Mouse (Mus musculus): Measurements from ENCODE around the gene Ptbp3. TPM values are rescaled to one million over a fixed set of nuclear protein-coding genes. Genes with fewer than 3 reads are reported as not detected.

Ptbp3 gene
- total and polyA plus RNA-seq, 3 experiments = 13.2 to 27.0 (median 25.0) TPM

DNA sequence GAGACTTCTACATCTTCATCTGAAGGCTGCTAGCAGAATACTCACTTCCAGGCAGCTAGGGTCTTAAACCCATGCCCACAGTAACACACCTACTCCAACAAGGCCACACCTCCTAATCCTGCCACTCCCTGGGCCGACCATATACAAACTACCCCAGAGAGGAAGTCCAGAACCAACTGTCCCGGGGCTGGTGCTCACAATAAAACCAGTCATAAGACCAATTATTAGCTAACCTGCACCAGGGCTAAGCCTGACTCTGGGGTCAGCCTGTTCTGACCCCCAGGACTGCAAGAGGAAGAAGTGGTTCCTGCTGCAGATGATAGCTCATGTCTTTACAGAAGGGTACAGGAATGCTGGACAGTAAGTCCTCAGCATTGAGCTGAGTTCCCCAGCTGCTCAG is 93.7 kb downstream of the Ptbp3 start:
- Histone ChIP-seq H3K27ac (no peak overlapping the region), H3K36me3 (ENCODE audit: control insufficient read depth, insufficient read depth, low read length) (no peaks in the 10 kb centered on the region), H3K27me3 (ENCODE audit: control insufficient read depth, insufficient read depth, low read length) (no peaks in the 10 kb centered on the region), H3K4me3 (no peak overlapping the region), H3K79me2 (replicated peaks; ENCODE audit: control insufficient read depth, insufficient read depth, low read length) (no peaks in the 10 kb centered on the region), H3K9ac (ENCODE audit: low read depth, low read length) (no peak overlapping the region), H3K4me1 (ENCODE audit: control insufficient read depth, insufficient read depth, low read length) (peaks cover 1% of the 10 kb centered on the region)
- DNase-seq = no peak
- intact Hi-C loops (cut with DNase I) = no loop called here
- TF ChIP-seq CTCF (IDR thresholded peaks at IDR 0.05) = no peak
- TF ChIP-seq EP300 (IDR thresholded peaks at IDR 0.05; ENCODE audit: insufficient read depth, low read depth, low read length) = no peak
- no peak for TF ChIP-seq POLR2A (IDR thresholded peaks at IDR 0.05; ENCODE audit: insufficient read depth, low read depth, low read length)
- 47% methylated on average over 2 of the region's 2 CpGs for WGBS

DNA sequence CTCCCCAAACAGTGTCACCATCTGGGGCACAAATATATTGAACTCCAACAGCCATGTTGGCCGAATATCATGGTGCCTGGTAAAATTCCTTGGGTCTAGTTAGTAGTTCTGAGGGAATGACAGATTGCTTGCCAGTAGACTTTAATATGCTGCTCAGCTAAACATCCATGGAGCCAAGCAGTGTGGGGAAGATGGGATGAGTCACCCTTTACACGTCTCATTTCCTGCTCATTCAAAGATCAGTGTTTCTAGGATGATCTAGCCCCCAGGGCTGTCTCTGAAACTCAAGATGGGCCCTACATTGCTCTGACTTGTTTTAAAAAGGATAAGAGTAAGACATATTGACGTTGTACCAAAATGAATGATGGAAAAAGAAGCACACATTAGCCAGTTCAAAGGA is 95.1 kb downstream of the Ptbp3 start:
- WGBS = 61% methylated on average over 3 of the region's 3 CpGs
- H3K4me3 ChIP-seq = no peak overlapping the region
- H3K27me3 ChIP-seq (ENCODE audit: control insufficient read depth, insufficient read depth, low read length) = no peaks in the 10 kb centered on the region
- H3K9ac ChIP-seq (ENCODE audit: low read depth, low read length) = no peak overlapping the region
- TF ChIP-seq CTCF (IDR thresholded peaks at IDR 0.05) (no peak), EP300 (IDR thresholded peaks at IDR 0.05; ENCODE audit: insufficient read depth, low read depth, low read length) (no peak), POLR2A (IDR thresholded peaks at IDR 0.05; ENCODE audit: insufficient read depth, low read depth, low read length) (no peak)
- DNase-seq = no peak
- intact Hi-C loops (cut with DNase I) = no loop called here
- H3K79me2 ChIP-seq (replicated peaks; ENCODE audit: control insufficient read depth, insufficient read depth, low read length) = no peaks in the 10 kb centered on the region
- no peak overlapping the region for H3K27ac ChIP-seq
- no peaks in the 10 kb centered on the region for H3K36me3 ChIP-seq (ENCODE audit: control insufficient read depth, insufficient read depth, low read length)
- peaks cover 1% of the 10 kb centered on the region for H3K4me1 ChIP-seq (ENCODE audit: control insufficient read depth, insufficient read depth, low read length)

DNA sequence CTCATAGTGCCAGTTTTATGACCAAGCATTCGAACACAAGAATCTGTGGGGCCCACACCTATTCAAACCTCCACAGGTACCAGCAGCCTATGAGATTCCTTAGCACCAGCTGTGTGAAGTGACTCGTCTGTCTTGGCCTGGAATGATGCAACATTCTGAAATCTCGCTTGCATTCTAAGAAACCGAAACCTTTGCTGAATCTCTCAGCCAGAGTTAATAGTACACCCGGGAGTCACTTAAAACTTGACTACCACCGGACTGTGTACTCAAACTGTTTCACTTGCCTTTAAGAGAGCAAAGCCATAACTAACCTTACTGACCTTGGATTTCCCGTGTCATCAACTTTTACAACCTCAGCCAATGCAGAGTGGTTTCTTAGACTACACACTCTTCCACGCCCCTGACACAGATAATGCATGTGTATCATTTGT is 96.6 kb downstream of the Ptbp3 start:
- Histone ChIP-seq H3K4me1 (ENCODE audit: control insufficient read depth, insufficient read depth, low read length) (no peaks in the 10 kb centered on the region; the same call in 1 of the 2 replicates), H3K79me2 (replicated peaks; ENCODE audit: control insufficient read depth, insufficient read depth, low read length) (no peaks in the 10 kb centered on the region), H3K36me3 (ENCODE audit: control insufficient read depth, insufficient read depth, low read length) (no peaks in the 10 kb centered on the region), H3K4me3 (no peak overlapping the region), H3K27me3 (ENCODE audit: control insufficient read depth, insufficient read depth, low read length) (no peaks in the 10 kb centered on the region), H3K9ac (ENCODE audit: low read depth, low read length) (no peak overlapping the region), H3K27ac (no peak overlapping the region)
- 94% methylated on average over 8 of the region's 8 CpGs for WGBS
- intact Hi-C loops (cut with DNase I) = no loop called here
- TF ChIP-seq POLR2A (IDR thresholded peaks at IDR 0.05; ENCODE audit: insufficient read depth, low read depth, low read length) = no peak
- TF ChIP-seq CTCF (IDR thresholded peaks at IDR 0.05) = no peak
- TF ChIP-seq EP300 (IDR thresholded peaks at IDR 0.05; ENCODE audit: insufficient read depth, low read depth, low read length) = no peak
- DNase-seq = no peak

DNA sequence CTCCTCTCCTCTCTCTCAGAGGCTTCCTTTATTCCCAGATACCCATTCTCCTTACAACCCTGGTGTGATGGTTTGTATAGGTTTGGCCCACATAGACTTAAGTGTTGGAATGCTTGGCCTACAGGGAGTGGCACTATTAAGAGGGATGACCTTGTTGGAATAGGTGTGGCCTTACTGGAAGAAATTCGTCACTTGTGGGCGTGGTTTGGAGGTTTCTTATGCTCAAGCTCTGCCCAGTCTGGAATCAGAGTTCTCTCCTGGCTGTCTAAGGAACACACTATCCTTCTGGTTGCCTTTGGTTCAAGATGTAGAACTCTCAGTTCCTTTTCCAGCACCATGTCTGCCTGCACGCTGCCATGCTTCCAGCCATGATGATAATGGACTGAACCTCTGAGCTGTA is 98.3 kb downstream of the Ptbp3 start:
- no peaks in the 10 kb centered on the region for H3K27me3 ChIP-seq (ENCODE audit: control insufficient read depth, insufficient read depth, low read length)
- intact Hi-C loops (cut with DNase I) = no loop called here
- no peak for DNase-seq
- 86% methylated on average over 3 of the region's 3 CpGs for WGBS
- no peak overlapping the region for H3K9ac ChIP-seq (ENCODE audit: low read depth, low read length)
- H3K79me2 ChIP-seq (replicated peaks; ENCODE audit: control insufficient read depth, insufficient read depth, low read length) = no peaks in the 10 kb centered on the region
- H3K4me1 ChIP-seq (ENCODE audit: control insufficient read depth, insufficient read depth, low read length) = no peaks in the 10 kb centered on the region; the same call in 1 of the 2 replicates
- H3K36me3 ChIP-seq (ENCODE audit: control insufficient read depth, insufficient read depth, low read length) = no peaks in the 10 kb centered on the region
- TF ChIP-seq CTCF (IDR thresholded peaks at IDR 0.05) (no peak), POLR2A (IDR thresholded peaks at IDR 0.05; ENCODE audit: insufficient read depth, low read depth, low read length) (no peak), EP300 (IDR thresholded peaks at IDR 0.05; ENCODE audit: insufficient read depth, low read depth, low read length) (no peak)
- no peak overlapping the region for H3K27ac ChIP-seq
- no peak overlapping the region for H3K4me3 ChIP-seq

DNA sequence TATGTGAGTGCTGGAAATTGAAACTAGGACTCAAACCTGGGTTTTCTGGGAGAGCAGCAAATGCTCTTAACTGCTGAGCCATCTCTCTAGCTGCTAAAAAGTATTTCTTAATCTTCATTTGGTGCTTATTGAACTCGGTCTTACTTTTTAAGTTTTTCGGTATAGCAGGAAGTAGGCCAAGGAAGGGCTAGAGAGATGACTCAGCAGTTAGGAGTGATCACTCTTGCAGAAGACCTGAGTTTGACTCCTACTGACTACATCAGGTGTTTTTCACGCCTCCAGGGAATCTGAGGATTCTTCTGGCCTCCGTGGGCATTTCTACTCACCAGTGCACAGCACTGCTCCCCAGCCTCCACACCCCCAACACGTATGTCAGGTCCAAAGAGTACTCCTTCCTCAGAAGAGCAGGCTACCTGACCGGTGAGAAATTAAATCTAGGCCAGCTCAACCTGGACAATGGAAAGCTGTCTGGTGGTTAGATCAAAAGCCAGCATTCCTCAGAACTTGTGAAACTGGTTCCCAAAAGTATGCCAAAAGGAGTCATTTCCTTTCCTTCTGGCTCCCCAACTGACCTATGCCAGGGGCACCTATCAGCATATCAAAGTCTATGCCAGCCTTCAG is 98.8 kb downstream of the Ptbp3 start:
- no peak for TF ChIP-seq CTCF (IDR thresholded peaks at IDR 0.05)
- TF ChIP-seq POLR2A (IDR thresholded peaks at IDR 0.05; ENCODE audit: insufficient read depth, low read depth, low read length) = no peak
- TF ChIP-seq EP300 (IDR thresholded peaks at IDR 0.05; ENCODE audit: insufficient read depth, low read depth, low read length) = no peak
- Histone ChIP-seq H3K79me2 (replicated peaks; ENCODE audit: control insufficient read depth, insufficient read depth, low read length) (no peaks in the 10 kb centered on the region), H3K4me3 (no peak overlapping the region), H3K9ac (ENCODE audit: low read depth, low read length) (no peak overlapping the region), H3K4me1 (ENCODE audit: control insufficient read depth, insufficient read depth, low read length) (no peaks in the 10 kb centered on the region; the same call in 1 of the 2 replicates), H3K27me3 (ENCODE audit: control insufficient read depth, insufficient read depth, low read length) (no peaks in the 10 kb centered on the region), H3K27ac (no peak overlapping the region), H3K36me3 (ENCODE audit: control insufficient read depth, insufficient read depth, low read length) (no peaks in the 10 kb centered on the region)
- WGBS = 82% methylated on average over 6 of the region's 6 CpGs
- intact Hi-C loops (cut with DNase I) = no loop called here
- DNase-seq = no peak

DNA sequence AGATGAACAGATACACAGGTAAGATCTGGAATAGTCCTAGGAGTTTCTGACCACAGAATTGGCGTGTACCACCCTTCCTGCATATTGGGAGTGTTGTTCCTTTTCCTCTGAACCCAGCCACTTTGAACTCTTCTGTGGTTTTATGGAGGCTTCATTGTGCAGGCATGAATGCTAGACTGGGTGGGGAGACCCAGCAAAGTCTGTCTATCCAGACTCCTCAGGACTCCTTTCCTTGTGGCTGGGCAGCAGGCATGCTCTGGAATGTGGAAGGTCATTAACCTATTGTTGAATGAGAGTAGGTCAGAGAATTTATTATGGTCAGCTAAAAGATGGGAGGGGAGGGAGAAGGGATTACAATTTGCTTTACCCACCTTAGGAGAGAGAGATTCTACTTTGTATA is 101.9 kb downstream of the Ptbp3 start:
- Histone ChIP-seq H3K27ac (no peak overlapping the region), H3K4me3 (no peak overlapping the region), H3K4me1 (ENCODE audit: control insufficient read depth, insufficient read depth, low read length) (no peaks in the 10 kb centered on the region), H3K36me3 (ENCODE audit: control insufficient read depth, insufficient read depth, low read length) (no peaks in the 10 kb centered on the region), H3K9ac (ENCODE audit: low read depth, low read length) (no peak overlapping the region), H3K27me3 (ENCODE audit: control insufficient read depth, insufficient read depth, low read length) (no peaks in the 10 kb centered on the region), H3K79me2 (replicated peaks; ENCODE audit: control insufficient read depth, insufficient read depth, low read length) (no peaks in the 10 kb centered on the region)
- no peak for TF ChIP-seq EP300 (IDR thresholded peaks at IDR 0.05; ENCODE audit: insufficient read depth, low read depth, low read length)
- no peak for TF ChIP-seq CTCF (IDR thresholded peaks at IDR 0.05)
- TF ChIP-seq POLR2A (IDR thresholded peaks at IDR 0.05; ENCODE audit: insufficient read depth, low read depth, low read length) = no peak
- no peak for DNase-seq
- intact Hi-C loops (cut with DNase I) = no loop called here
- 77% methylated on average over 1 of the region's 1 CpGs for WGBS

Data from heart, adult 2 months (tissue).